Mouse (Mus musculus) MEL (cell line): ENCODE results near the gene Gstt3. TPM values are rescaled to one million over a fixed set of nuclear protein-coding genes. Genes with fewer than 3 reads are reported as not detected.
A peak's percentile ranks its signal among the peaks of the same experiment; 100 is the strongest.

ENCODE experiments used
- DNase-seq: peaks from one replicate; pipeline ENCODE4 v3.0.0; 2011; ENCODE audit warnings: low read depth, low spot score
- H3K27ac ChIP-seq: 2 replicates; pipeline ENCODE4 v1.5.1; 2012; ENCODE audit warnings: low read depth, mild to moderate bottlenecking, control low read depth, low read length, moderate library complexity; ENCODE audit not compliant: control insufficient read depth
- H3K27me3 ChIP-seq, 2 experiments: fragments of 150-350 bp in 1 of 2; sonication (generic) in 1 of 2; 2 replicates each; pipeline ENCODE4 v1.6.1; 2012; ENCODE audit warnings: low read length in 2 of 2, mild to moderate bottlenecking in 2 of 2, improper control_type of control experiment in 1 of 2, moderate library complexity in 1 of 2; ENCODE audit not compliant: insufficient read depth in 2 of 2, control insufficient read depth in 1 of 2
- H3K36me3 ChIP-seq, 2 experiments: 2 replicates each; pipeline ENCODE4 v1.6.1; 2012 to 2014; ENCODE audit warnings: low read length in 2 of 2, improper control_type of control experiment in 1 of 2, inconsistent platforms in 1 of 2, mild to moderate bottlenecking in 1 of 2; ENCODE audit not compliant: insufficient read depth in 2 of 2, control insufficient read depth in 1 of 2
- H3K4me1 ChIP-seq, 2 experiments: fragments of 150-350 bp in 1 of 2; sonication (generic) in 1 of 2; 2 replicates each; pipeline ENCODE4 v1.6.1; 2012; ENCODE audit warnings: low read length in 2 of 2, improper control_type of control experiment in 1 of 2, mild to moderate bottlenecking in 1 of 2; ENCODE audit not compliant: insufficient read depth in 2 of 2, control insufficient read depth in 1 of 2
- H3K4me3 ChIP-seq, 2 experiments: fragments of 150-350 bp in 1 of 2; sonication (generic) in 1 of 2; 2 replicates each; pipeline ENCODE4 v1.5.1; 2012; ENCODE audit warnings: low read depth in 2 of 2, low read length in 2 of 2, mild to moderate bottlenecking in 2 of 2, moderate library complexity in 2 of 2, control low read depth in 1 of 2, improper control_type of control experiment in 1 of 2; ENCODE audit not compliant: control insufficient read depth in 1 of 2, insufficient read depth in 1 of 2
- H3K79me2 ChIP-seq: 2 replicates; pipeline ENCODE4 v1.6.1; 2012; ENCODE audit warnings: mild to moderate bottlenecking, low read length, moderate library complexity; ENCODE audit not compliant: control insufficient read depth, poor library complexity, insufficient read depth
- H3K9ac ChIP-seq: 2 replicates; pipeline ENCODE4 v1.6.1; 2012; ENCODE audit warnings: low read depth, mild to moderate bottlenecking, control low read depth, low read length, moderate library complexity; ENCODE audit not compliant: control insufficient read depth, poor library complexity, severe bottlenecking
- H3K9me3 ChIP-seq: fragments of 150-350 bp; sonication (generic); replicated peaks from 2 replicates; pipeline ENCODE4 v1.6.1; 2012; ENCODE audit warnings: mild to moderate bottlenecking, low read length, improper control_type of control experiment, moderate library complexity; ENCODE audit not compliant: insufficient read depth
- CHD1 ChIP-seq: IDR thresholded peaks from 2 replicates; pipeline ENCODE4 v1.6.1; 2012; ENCODE audit warnings: low read depth, mild to moderate bottlenecking, inconsistent platforms, low read length, improper control_type of control experiment
- E2F4 ChIP-seq: IDR thresholded peaks from 2 replicates; pipeline ENCODE4 v1.6.1; 2011; ENCODE audit warnings: low read depth, low read length, improper control_type of control experiment, borderline replicate concordance
- ELF1 ChIP-seq: IDR thresholded peaks from 2 replicates; pipeline ENCODE4 v1.6.1; 2014; ENCODE audit warnings: low read depth, mild to moderate bottlenecking, inconsistent platforms, low read length, improper control_type of control experiment, moderate library complexity
- EP300 ChIP-seq, 2 experiments: IDR thresholded peaks; 2 replicates each; pipeline ENCODE4 v1.6.1; 2011; ENCODE audit warnings: improper control_type of control experiment in 2 of 2, low read length in 2 of 2, low read depth in 1 of 2, mild to moderate bottlenecking in 1 of 2
- ETS1 ChIP-seq: IDR thresholded peaks from 2 replicates; pipeline ENCODE4 v1.6.1; 2012; ENCODE audit warnings: low read depth, mild to moderate bottlenecking, inconsistent platforms, low read length, improper control_type of control experiment, moderate library complexity
- HCFC1 ChIP-seq: IDR thresholded peaks from 2 replicates; pipeline ENCODE4 v1.6.1; 2012; ENCODE audit warnings: low read depth, mild to moderate bottlenecking, inconsistent platforms, low read length, improper control_type of control experiment, moderate library complexity
- JUND ChIP-seq: IDR thresholded peaks from 2 replicates; pipeline ENCODE4 v1.6.1; 2011; ENCODE audit warnings: low read depth, mild to moderate bottlenecking, improper control_type of control experiment, low read length
- MAX ChIP-seq: IDR thresholded peaks from 2 replicates; pipeline ENCODE4 v1.6.1; 2011; ENCODE audit warnings: low read length, improper control_type of control experiment
- MXI1 ChIP-seq: IDR thresholded peaks from 2 replicates; pipeline ENCODE4 v1.6.1; 2011; ENCODE audit warnings: mild to moderate bottlenecking, low read depth, low read length, improper control_type of control experiment
- MYB ChIP-seq: IDR thresholded peaks from 2 replicates; pipeline ENCODE4 v1.6.1; 2011; ENCODE audit warnings: mild to moderate bottlenecking, low read depth, low read length, improper control_type of control experiment
- MYC ChIP-seq: IDR thresholded peaks from 2 replicates; pipeline ENCODE4 v1.6.1; 2011; ENCODE audit warnings: low read depth, mild to moderate bottlenecking, low read length, improper control_type of control experiment, moderate library complexity
- NELFE ChIP-seq: IDR thresholded peaks from 2 replicates; pipeline ENCODE4 v1.6.1; 2011; ENCODE audit warnings: low read depth, low read length, improper control_type of control experiment
- POLR2A ChIP-seq, 2 experiments: IDR thresholded peaks; 2 replicates each; pipeline ENCODE4 v1.6.1; 2011 to 2012; ENCODE audit warnings: low read length in 2 of 2, mild to moderate bottlenecking in 2 of 2, control low read depth in 1 of 2, improper control_type of control experiment in 1 of 2, low read depth in 1 of 2, moderate library complexity in 1 of 2; ENCODE audit not compliant: control insufficient read depth in 1 of 2, insufficient read depth in 1 of 2, poor library complexity in 1 of 2
- RAD21 ChIP-seq: IDR thresholded peaks from 2 replicates; pipeline ENCODE4 v1.6.1; 2011; ENCODE audit warnings: mild to moderate bottlenecking, low read depth, low read length, improper control_type of control experiment
- RCOR1 ChIP-seq: IDR thresholded peaks from 2 replicates; pipeline ENCODE4 v1.6.1; 2012; ENCODE audit warnings: low read depth, mild to moderate bottlenecking, inconsistent platforms, low read length, improper control_type of control experiment
- SIN3A ChIP-seq: IDR thresholded peaks from 2 replicates; pipeline ENCODE4 v1.6.1; 2012; ENCODE audit warnings: low read length, improper control_type of control experiment, inconsistent platforms
- TBP ChIP-seq: IDR thresholded peaks from 2 replicates; pipeline ENCODE4 v1.8.0; 2011; ENCODE audit warnings: low read depth, low read length, improper control_type of control experiment
- TCF12 ChIP-seq: IDR thresholded peaks from 2 replicates; pipeline ENCODE4 v1.6.1; 2014; ENCODE audit warnings: low read depth, mild to moderate bottlenecking, inconsistent platforms, low read length, improper control_type of control experiment, moderate library complexity
- USF2 ChIP-seq, 2 experiments: IDR thresholded peaks; 2 replicates each; pipeline ENCODE4 v1.6.1; 2011 to 2012; ENCODE audit warnings: improper control_type of control experiment in 2 of 2, low read length in 2 of 2, borderline replicate concordance in 1 of 2, inconsistent platforms in 1 of 2, low read depth in 1 of 2, mild to moderate bottlenecking in 1 of 2; ENCODE audit not compliant: insufficient read depth in 1 of 2
- ZMIZ1 ChIP-seq: IDR thresholded peaks from 2 replicates; pipeline ENCODE4 v1.6.1; 2012; ENCODE audit warnings: low read depth, mild to moderate bottlenecking, inconsistent platforms, low read length, improper control_type of control experiment, moderate library complexity
- polyA plus RNA-seq, 2 experiments: library from polyadenylated mRNA; stranded (reverse) in 1 of 2; unstranded in 1 of 2; fragments of >175 nt in 1 of 2; fragments of >200 nt in 1 of 2; gene quantifications; 2 replicates each; pipeline versions ENCODE4 v1.2.1 to v1.2.4; 2012; ENCODE audit warnings: low replicate concordance in 2 of 2, low read depth in 1 of 2; ENCODE audit not compliant: insufficient read length in 2 of 2, insufficient read depth in 1 of 2, missing spikeins in 1 of 2
- total RNA-seq: library from RNA; depleted of rRNA; stranded (reverse); fragments of 300-350 nt; gene quantifications from 2 replicates; pipeline ENCODE4 v1.2.3, GENCODE M21; 2012; rRNA removed

Gstt3 gene
- total RNA-seq (4.0 TPM in 2 replicates), polyA plus RNA-seq (10 to 100 TPM in 1 of 2 experiments, not detected in 1; 10.2 TPM)

GRCm38 (mm10) chr10:75780769-75781578, at the start of gene Gstt3, which contains the start of gene Gm20441:
TSS of gene Gstt3 (minus strand) at chr10:75781414.
TSS of gene Gm20441 (minus strand) at chr10:75780954.
- Histone ChIP-seq H3K79me2 (no peaks in the 10 kb centered on the region; the same call in 1 of the 2 replicates), H3K27me3 (no peaks in the 10 kb centered on the region), H3K9me3 (no peaks in the 10 kb centered on the region), H3K9ac (peak within 1 kb of the TSS; percentile 69), H3K36me3 (peaks cover 0 to 7% of the 10 kb centered on the region in 2 experiments; a peak in 1 of 4 replicates), H3K27ac (peak within 1 kb of the TSS; percentile 82), H3K4me3 (peak within 1 kb of the TSS; percentile 62 to 71), H3K4me1 (peaks cover 0 to 13% of the 10 kb centered on the region in 2 experiments; a peak in 2 of 4 replicates)
- peak; percentile 90 for DNase-seq
- TF ChIP-seq USF2 (IDR thresholded peaks at IDR 0.05; ENCODE audit: borderline replicate concordance in 1 of 2, insufficient read depth in 1 of 2, low read depth in 1 of 2, low read length in 2 of 2) = no peak
- TF ChIP-seq E2F4 = no peak
- peak; percentile 74 for TF ChIP-seq TBP
- TF ChIP-seq JUND = no peak
- TF ChIP-seq TCF12 = 0 out of 2 replicates have a peak, but pooled peaks have one; percentile 20
- TF ChIP-seq RAD21 = no peak
- TF ChIP-seq MXI1 = peak; percentile 52; the same call in 1 of the 2 replicates
- TF ChIP-seq ZMIZ1 = no peak
- 0 out of 2 replicates have a peak, but pooled peaks have one; percentile 12 for TF ChIP-seq MYB
- peak; percentile 68 for TF ChIP-seq SIN3A
- no peak for TF ChIP-seq CHD1
- peak in 1 of 2 experiments; percentile 58; a peak in 2 of 4 replicates for TF ChIP-seq POLR2A (IDR thresholded peaks at IDR 0.05; ENCODE audit: control insufficient read depth in 1 of 2, insufficient read depth in 1 of 2, low read depth in 1 of 2, low read length in 2 of 2, poor library complexity in 1 of 2)
- peak; percentile 90 for TF ChIP-seq ELF1
- peak; percentile 72 for TF ChIP-seq HCFC1
- TF ChIP-seq NELFE = peak; percentile 63
- TF ChIP-seq MAX = peak; percentile 58; the same call in 1 of the 2 replicates
- TF ChIP-seq RCOR1 = peak; percentile 54
- TF ChIP-seq ETS1 = 0 out of 2 replicates have a peak, but pooled peaks have one; percentile 29
- 0 out of 2 replicates have a peak, but pooled peaks have one; percentile 27 for TF ChIP-seq MYC
- peak in 1 of 2 experiments; percentile 25; a peak in 1 of 4 replicates for TF ChIP-seq EP300 (IDR thresholded peaks at IDR 0.05; ENCODE audit: low read depth in 1 of 2, low read length in 2 of 2)
